Mouse (Mus musculus): ENCODE measurements around the gene Slc39a1. TPM values are rescaled to one million over a fixed set of nuclear protein-coding genes. Genes with fewer than 3 reads are reported as not detected.

Gene Slc39a1
- polyA plus RNA-seq, 1 experiment from 2014 or later = 41.2 TPM

DNA sequence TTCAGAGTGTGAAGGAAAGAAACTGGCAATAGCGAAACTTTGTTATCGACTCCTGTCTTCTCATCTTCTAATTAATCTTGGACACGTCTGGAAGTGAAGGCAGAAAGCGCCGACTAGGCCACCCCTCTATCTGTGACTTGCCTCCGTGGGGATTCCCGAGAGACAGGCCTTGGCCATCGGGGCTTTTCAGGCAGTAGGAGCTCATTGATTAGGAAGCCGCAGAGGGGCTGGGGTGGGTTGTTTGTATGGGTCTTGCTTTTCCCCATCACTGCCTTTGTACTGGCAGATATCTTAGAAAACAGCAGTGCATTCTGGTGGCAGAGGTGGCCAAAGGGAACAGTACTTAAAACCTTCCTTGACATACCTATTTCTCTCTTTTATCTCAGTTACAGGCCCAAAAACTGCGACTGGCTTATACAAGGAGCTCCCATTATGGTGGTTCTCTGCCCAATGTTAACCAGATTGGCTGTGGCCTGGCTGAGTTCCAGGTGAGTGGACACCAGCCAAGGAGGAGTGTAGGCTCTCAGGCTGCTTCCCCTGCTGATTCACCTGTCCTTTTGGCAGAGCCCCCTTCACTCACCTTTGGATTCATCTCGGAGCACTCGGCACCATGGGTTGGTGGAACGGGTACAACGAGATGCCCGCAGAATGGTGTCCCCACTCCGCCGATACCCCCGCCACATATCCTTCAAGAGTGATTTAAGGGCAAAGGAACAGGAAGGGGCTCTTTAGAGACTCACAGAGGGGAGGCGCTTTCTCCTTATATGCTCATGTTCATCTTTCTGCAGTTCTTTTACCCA is 9.0 kb downstream of the Slc39a1 start:
- Histone ChIP-seq H3K27ac (ENCODE audit: low read depth, low read length) (no peak overlapping the region), H3K4me3 (ENCODE audit: low read depth, low read length) (no peak overlapping the region), H3K4me2 (ENCODE audit: low read depth, low read length) (no peak overlapping the region), H3K9me3 (ENCODE audit: control insufficient read depth, low read length) (no peaks in the 10 kb centered on the region), H3K36me3 (ENCODE audit: control insufficient read depth, insufficient read depth, low read length) (peaks cover 40% of the 10 kb centered on the region), H3K4me1 (ENCODE audit: control insufficient read depth, insufficient read depth, low read length) (peaks cover 7% of the 10 kb centered on the region), H3K27me3 (ENCODE audit: control insufficient read depth, insufficient read depth, low read length) (no peaks in the 10 kb centered on the region), H3K9ac (replicated peaks; ENCODE audit: low read depth, low read length) (no peak overlapping the region)
- no peak for ATAC-seq (ENCODE audit: low read depth)
- 90% methylated on average over 19 of the region's 19 CpGs for WGBS

DNA sequence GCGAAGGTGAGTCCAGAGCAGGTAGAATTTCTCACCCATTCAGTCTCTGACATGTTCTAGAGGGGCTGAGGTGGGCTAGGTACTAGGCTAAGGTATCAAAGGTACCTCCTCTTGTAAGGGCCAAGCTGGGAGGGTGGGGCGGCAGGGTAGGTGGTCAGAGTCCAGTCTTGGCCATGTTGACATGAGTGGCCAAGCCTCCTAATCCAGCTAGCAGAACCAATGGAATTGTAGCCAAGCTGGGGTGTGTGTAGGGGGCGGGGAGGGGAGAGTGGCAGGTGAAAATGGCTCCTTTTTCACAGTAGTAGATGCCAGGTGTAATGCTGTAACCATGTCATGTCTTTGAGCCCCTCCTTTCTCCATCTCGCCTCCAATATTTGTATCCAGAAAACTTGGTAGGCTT is 10.5 kb downstream of the Slc39a1 start:
- ATAC-seq (ENCODE audit: low read depth) = no peak
- Histone ChIP-seq H3K4me1 (ENCODE audit: control insufficient read depth, insufficient read depth, low read length) (peaks cover 7% of the 10 kb centered on the region), H3K4me3 (ENCODE audit: low read depth, low read length) (no peak overlapping the region), H3K9me3 (ENCODE audit: control insufficient read depth, low read length) (no peaks in the 10 kb centered on the region), H3K27me3 (ENCODE audit: control insufficient read depth, insufficient read depth, low read length) (no peaks in the 10 kb centered on the region), H3K4me2 (ENCODE audit: low read depth, low read length) (no peak overlapping the region), H3K9ac (replicated peaks; ENCODE audit: low read depth, low read length) (no peak overlapping the region), H3K27ac (ENCODE audit: low read depth, low read length) (no peak overlapping the region), H3K36me3 (ENCODE audit: control insufficient read depth, insufficient read depth, low read length) (peaks cover 50% of the 10 kb centered on the region)
- WGBS = 96% methylated on average over 4 of the region's 4 CpGs

DNA sequence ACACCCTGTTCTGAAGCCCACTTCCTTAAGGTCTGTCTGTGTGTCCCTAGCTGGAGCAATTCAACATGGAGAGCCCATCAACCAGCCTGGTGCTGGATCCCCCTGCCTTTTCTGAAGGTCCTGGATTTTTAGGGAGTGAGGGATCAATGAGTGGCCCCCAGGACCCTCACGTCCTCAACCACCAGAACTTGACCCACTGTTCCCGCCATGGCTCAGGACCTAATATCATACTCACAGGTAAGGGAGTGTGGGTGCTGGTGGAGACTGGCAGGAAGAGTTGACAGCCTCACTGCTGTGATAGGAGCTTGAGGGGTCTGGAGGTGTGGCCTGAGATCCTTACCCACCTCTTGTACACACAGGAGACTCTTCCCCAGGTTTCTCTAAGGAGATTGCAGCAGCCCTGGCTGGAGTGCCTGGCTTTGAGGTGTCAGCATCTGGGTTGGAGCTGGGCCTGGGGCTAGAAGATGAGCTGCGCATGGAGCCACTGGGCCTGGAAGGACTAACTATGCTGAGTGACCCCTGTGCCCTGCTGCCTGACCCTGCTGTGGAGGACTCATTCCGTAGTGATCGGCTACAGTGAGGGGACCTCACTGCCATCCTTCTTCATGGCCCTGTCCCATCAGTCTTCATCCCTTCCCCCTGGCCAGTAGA is 15.3 kb downstream of the Slc39a1 start:
- peaks cover 47% of the 10 kb centered on the region for H3K36me3 ChIP-seq (ENCODE audit: control insufficient read depth, insufficient read depth, low read length)

DNA sequence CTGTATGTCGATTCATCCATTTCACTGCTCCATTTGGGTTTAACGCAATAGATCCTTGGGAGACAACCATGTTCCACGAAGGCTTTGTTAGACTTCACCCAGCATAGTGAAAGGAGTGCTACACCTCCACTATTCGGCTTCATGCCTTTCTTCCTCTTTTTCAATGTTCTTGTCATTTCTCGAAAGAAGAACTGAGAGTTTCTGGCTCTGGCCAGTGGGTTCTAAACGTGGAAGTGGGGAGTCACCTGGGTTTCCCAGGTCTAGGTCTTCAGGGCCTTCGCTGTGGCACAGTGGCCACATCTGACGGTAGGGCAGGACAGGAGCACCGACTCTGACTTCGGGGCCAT is 16.7 kb downstream of the Slc39a1 start:
- peaks cover 36% of the 10 kb centered on the region for H3K36me3 ChIP-seq (ENCODE audit: control insufficient read depth, insufficient read depth, low read length)
- H3K27ac ChIP-seq (ENCODE audit: low read depth, low read length) = peak overlapping the region; percentile 93
- no peaks in the 10 kb centered on the region for H3K27me3 ChIP-seq (ENCODE audit: control insufficient read depth, insufficient read depth, low read length)
- H3K4me3 ChIP-seq (ENCODE audit: low read depth, low read length) = peak overlapping the region; percentile 86
- H3K4me1 ChIP-seq (ENCODE audit: control insufficient read depth, insufficient read depth, low read length) = peaks cover 7% of the 10 kb centered on the region
- peak overlapping the region; percentile 65 for H3K4me2 ChIP-seq (ENCODE audit: low read depth, low read length)
- ATAC-seq (ENCODE audit: low read depth) = no peak
- peak overlapping the region; percentile 93 for H3K9ac ChIP-seq (replicated peaks; ENCODE audit: low read depth, low read length)
- H3K9me3 ChIP-seq (ENCODE audit: control insufficient read depth, low read length) = no peaks in the 10 kb centered on the region
- WGBS = 37% methylated on average over 10 of the region's 10 CpGs

More for the DNA sequence above, 15.3 kb downstream of the Slc39a1 start:
- Histone ChIP-seq H3K4me2 (ENCODE audit: low read depth, low read length) (no peak overlapping the region), H3K9me3 (ENCODE audit: control insufficient read depth, low read length) (no peaks in the 10 kb centered on the region), H3K27ac (ENCODE audit: low read depth, low read length) (no peak overlapping the region), H3K9ac (replicated peaks; ENCODE audit: low read depth, low read length) (no peak overlapping the region), H3K27me3 (ENCODE audit: control insufficient read depth, insufficient read depth, low read length) (no peaks in the 10 kb centered on the region), H3K4me3 (ENCODE audit: low read depth, low read length) (no peak overlapping the region), H3K4me1 (ENCODE audit: control insufficient read depth, insufficient read depth, low read length) (peaks cover 7% of the 10 kb centered on the region)
- 96% methylated on average over 5 of the region's 5 CpGs for WGBS
- ATAC-seq (ENCODE audit: low read depth) = no peak

DNA sequence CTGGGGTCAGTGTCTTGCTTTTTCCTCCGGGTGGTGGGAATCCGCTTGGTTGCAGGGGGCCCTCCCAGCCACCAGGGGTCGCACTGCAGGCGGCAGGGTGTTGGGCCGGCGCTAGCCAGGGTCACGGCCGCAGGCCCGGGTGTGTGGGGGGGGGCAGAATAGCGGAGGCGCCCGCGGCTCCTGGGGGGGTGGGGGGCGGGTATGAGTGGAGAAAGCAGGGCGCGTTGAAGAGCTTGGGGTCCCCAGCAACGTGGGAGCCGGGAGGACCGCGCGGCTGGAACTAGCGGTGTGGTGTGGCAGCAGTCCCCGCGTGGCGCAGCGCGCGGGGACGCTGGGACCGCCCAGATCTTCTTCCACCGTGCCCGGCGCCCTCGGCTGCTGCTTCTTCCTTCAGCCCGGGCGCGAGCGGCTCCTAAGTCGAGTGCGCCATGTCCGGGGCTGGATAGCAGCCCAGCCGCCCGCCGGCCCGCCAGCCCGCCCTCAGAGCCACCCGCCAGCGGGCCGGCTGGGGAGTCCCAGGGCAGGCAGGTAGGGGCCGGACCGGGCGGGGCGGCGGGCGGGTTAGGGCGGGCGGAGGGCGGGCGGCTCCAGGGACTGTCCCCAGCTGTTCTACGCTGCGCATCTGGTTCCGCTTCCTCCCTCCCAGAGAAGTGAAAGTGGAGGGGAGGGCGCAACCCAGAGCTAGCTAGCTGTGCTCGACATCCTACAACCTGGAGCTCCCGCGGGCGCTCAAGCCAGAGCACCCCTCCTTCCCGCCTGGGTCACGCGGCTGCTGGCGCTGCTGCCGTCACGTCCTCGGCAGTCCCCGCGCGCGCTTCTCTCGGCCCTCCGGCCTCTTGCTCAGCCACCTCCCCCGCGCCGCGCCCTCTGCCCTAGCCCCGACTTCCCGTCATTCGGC is 17.3 kb downstream of the Slc39a1 start, which contains the start of gene Dennd4b:
Dennd4b (plus strand) TSS at position 152 of the 898 bp plus-strand sequence.
- Histone ChIP-seq H3K4me2 (ENCODE audit: low read depth, low read length) (peak within 1 kb of the TSS; percentile 65), H3K9ac (replicated peaks; ENCODE audit: low read depth, low read length) (peak within 1 kb of the TSS; percentile 93), H3K27me3 (ENCODE audit: control insufficient read depth, insufficient read depth, low read length) (no peaks in the 10 kb centered on the region), H3K9me3 (ENCODE audit: control insufficient read depth, low read length) (no peaks in the 10 kb centered on the region), H3K36me3 (ENCODE audit: control insufficient read depth, insufficient read depth, low read length) (peaks cover 29% of the 10 kb centered on the region), H3K4me3 (ENCODE audit: low read depth, low read length) (peak within 1 kb of the TSS; percentile 86), H3K4me1 (ENCODE audit: control insufficient read depth, insufficient read depth, low read length) (peaks cover 7% of the 10 kb centered on the region), H3K27ac (ENCODE audit: low read depth, low read length) (peak within 1 kb of the TSS; percentile 93)
- WGBS = under 1% methylated on average over 49 of the region's 87 CpGs
- peak; percentile 82 for ATAC-seq (ENCODE audit: low read depth)

DNA sequence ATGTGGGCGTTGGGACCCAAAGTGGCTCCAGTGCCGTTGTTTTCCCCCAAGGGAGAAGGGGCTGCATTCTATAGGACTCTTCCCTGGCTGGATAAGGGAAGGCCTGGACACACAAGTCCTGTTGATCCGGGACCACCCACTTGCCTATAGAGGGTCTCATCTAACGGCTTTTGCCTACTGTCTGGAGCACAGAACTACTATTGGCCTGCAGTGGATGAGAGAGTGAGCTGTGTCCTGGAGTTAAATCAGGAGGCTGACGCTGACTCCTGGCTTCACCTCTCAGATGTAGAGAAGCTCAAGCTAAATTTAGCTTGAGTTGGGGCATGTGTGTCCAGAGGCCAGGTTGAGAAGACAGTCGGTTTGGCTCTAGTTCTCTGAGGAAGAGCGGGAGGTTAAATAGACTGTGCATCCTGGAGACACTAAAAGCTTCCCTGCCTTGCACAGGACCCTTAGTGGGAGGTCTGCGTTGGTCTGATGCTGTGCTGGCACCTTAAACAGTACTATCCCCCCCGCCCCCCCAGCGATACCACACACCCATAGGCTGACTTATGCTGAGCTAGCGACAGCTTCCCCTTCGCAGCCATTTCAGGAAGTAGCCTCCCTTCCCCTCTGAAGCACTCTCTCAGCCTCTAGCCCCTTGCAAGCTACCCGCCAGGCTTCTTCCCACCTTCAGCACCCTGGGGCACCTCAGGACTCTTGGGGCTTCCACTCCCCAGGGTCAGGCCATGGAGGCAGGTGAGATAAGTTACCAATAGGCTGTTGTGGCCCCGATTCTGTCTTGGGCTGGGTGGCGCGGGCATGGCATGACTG is 18.2 kb downstream of the Slc39a1 start:
- Histone ChIP-seq H3K27ac (ENCODE audit: low read depth, low read length) (peak overlapping the region; percentile 93), H3K4me2 (ENCODE audit: low read depth, low read length) (peak overlapping the region; percentile 65), H3K27me3 (ENCODE audit: control insufficient read depth, insufficient read depth, low read length) (no peaks in the 10 kb centered on the region), H3K36me3 (ENCODE audit: control insufficient read depth, insufficient read depth, low read length) (peaks cover 26% of the 10 kb centered on the region), H3K9me3 (ENCODE audit: control insufficient read depth, low read length) (no peaks in the 10 kb centered on the region), H3K4me3 (ENCODE audit: low read depth, low read length) (peak overlapping the region; percentile 86), H3K9ac (replicated peaks; ENCODE audit: low read depth, low read length) (peak overlapping the region; percentile 93), H3K4me1 (ENCODE audit: control insufficient read depth, insufficient read depth, low read length) (peaks cover 7% of the 10 kb centered on the region)
- WGBS = 26% methylated on average over 16 of the region's 16 CpGs
- peak; percentile 39 for ATAC-seq (ENCODE audit: low read depth)

DNA sequence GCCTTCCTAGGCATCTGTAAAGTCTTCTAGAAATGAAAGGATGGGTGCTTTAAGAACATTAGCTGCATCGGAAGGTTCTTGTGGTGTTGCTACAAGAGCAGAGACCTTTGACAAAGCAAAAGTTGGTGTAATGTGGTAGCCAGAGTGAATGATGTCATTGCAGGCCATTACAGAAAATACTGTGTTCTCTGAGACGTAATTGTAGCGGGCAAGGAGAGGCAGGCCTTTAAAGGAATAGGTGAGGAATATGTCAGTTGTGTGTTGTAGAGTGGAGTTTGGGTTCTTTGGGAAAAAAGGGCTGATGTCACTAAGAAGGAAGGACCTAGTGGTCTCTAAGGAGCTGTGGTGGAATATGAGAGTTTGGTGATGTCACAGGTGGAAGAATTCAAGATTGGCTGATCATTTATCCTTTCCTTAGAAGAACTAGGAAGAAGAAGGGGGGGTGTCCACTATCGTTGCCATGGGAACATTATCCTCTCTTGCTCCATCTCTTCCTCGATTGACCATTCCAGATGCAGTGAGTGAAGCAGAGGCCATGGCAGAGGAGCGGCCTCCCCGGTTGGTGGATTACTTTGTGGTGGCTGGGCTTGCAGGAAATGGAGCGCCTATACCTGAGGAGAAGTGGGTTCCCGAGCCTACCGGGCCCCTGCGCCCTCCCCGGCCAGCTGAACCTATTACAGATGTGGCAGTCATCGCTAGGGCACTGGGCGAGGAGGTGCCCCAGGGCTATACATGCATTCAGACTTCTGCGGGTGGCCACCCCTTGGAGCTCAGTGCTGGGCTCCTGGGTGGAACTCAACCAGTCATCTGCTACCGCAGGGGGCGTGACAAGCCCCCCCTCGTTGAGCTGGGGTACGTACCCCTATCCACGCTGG is 19.2 kb downstream of the Slc39a1 start:
- Histone ChIP-seq H3K27ac (ENCODE audit: low read depth, low read length) (no peak overlapping the region), H3K27me3 (ENCODE audit: control insufficient read depth, insufficient read depth, low read length) (no peaks in the 10 kb centered on the region), H3K9ac (replicated peaks; ENCODE audit: low read depth, low read length) (no peak overlapping the region), H3K4me3 (ENCODE audit: low read depth, low read length) (no peak overlapping the region), H3K4me2 (ENCODE audit: low read depth, low read length) (no peak overlapping the region), H3K4me1 (ENCODE audit: control insufficient read depth, insufficient read depth, low read length) (peaks cover 7% of the 10 kb centered on the region), H3K36me3 (ENCODE audit: control insufficient read depth, insufficient read depth, low read length) (peaks cover 21% of the 10 kb centered on the region), H3K9me3 (ENCODE audit: control insufficient read depth, low read length) (no peaks in the 10 kb centered on the region)
- 94% methylated on average over 20 of the region's 20 CpGs for WGBS
- ATAC-seq (ENCODE audit: low read depth) = no peak

DNA sequence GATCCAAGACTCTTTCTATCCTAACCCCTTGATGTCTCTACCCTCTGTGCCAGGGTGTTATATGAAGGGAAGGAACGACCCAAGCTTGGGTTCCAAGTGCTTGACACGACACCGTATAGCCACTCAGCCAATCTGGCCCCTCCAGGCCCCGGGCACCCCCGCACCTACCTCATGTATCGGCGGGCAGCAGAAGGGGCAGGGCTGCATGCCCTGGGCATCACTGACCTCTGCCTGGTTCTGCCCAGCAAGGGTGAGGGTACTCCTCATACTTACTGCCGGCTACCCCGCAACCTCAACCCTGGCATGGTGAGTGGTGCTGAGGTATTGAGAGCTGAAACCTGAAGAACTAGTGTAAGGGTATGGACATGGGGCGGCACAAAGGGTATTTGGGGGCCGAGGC is 20.2 kb downstream of the Slc39a1 start:
- Histone ChIP-seq H3K4me1 (ENCODE audit: control insufficient read depth, insufficient read depth, low read length) (peaks cover 7% of the 10 kb centered on the region), H3K4me3 (ENCODE audit: low read depth, low read length) (no peak overlapping the region), H3K9ac (replicated peaks; ENCODE audit: low read depth, low read length) (no peak overlapping the region), H3K27me3 (ENCODE audit: control insufficient read depth, insufficient read depth, low read length) (no peaks in the 10 kb centered on the region), H3K4me2 (ENCODE audit: low read depth, low read length) (no peak overlapping the region), H3K9me3 (ENCODE audit: control insufficient read depth, low read length) (no peaks in the 10 kb centered on the region), H3K36me3 (ENCODE audit: control insufficient read depth, insufficient read depth, low read length) (peaks cover 23% of the 10 kb centered on the region), H3K27ac (ENCODE audit: low read depth, low read length) (no peak overlapping the region)
- ATAC-seq (ENCODE audit: low read depth) = no peak
- 95% methylated on average over 11 of the region's 11 CpGs for WGBS

Data from neural tube, embryonic 14.5 days (tissue).